Mouse (Mus musculus): ENCODE measurements around the gene Zmym2.

DNA sequence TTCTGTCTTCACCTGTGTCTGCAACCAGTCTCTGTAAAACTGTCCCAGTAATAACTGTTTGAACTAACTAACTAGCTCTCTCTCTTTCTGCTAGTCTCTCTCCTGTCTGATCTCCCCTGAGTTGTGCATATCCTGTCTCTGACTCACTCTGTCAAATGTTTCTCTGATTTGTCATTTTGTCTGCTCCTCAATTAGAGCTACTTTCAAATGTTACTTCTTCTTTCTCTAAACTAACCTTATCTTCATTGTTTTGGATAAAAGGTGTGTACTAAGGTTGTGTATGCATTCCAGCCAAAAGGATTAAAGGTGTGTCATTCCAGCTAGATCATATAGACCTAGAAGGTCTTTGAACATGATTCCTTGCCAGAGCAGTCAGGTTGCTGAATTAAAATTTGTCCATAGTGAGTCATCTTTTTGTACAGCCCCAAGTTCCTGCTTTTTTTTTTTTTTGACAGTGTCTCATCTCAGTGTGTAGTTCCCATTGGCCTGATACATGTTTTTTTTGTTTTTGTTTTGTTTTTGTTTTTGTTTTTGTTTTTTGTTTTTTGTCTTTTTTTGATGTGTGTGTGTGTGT, 10.8 kb upstream of the Zmym2 start:
- TF ChIP-seq POLR2A (IDR thresholded peaks at IDR 0.05; ENCODE audit: insufficient read depth, low read depth, low read length) (no peak), CTCF (IDR thresholded peaks at IDR 0.05) (no peak)

Data from heart, adult 2 months (tissue).